Mouse (Mus musculus) ES-Bruce4 (cell line): ENCODE results near the gene Acadsb. TPM values are rescaled to one million over a fixed set of nuclear protein-coding genes. Genes with fewer than 3 reads are reported as not detected.

Source experiments
- H3K27ac ChIP-seq: 2 replicates; pipeline ENCODE4 v1.5.1; 2012; ENCODE audit warnings: low read length, inconsistent platforms; ENCODE audit not compliant: insufficient read depth
- H3K27me3 ChIP-seq: 2 replicates; pipeline ENCODE4 v1.6.1; 2012; ENCODE audit warnings: mild to moderate bottlenecking, low read length, inconsistent platforms; ENCODE audit not compliant: control insufficient read depth, poor library complexity, insufficient read depth, severe bottlenecking
- H3K36me3 ChIP-seq: 2 replicates; pipeline ENCODE4 v1.6.1; 2012; ENCODE audit warnings: inconsistent platforms, mild to moderate bottlenecking, low read length, moderate library complexity; ENCODE audit not compliant: control insufficient read depth, poor library complexity, insufficient read depth, severe bottlenecking
- H3K4me1 ChIP-seq: one replicate; pipeline ENCODE4 v1.8.1; 2011; ENCODE audit warnings: low read length; ENCODE audit not compliant: control insufficient read depth, insufficient read depth
- H3K4me3 ChIP-seq: 2 replicates; pipeline ENCODE4 v1.5.1; 2011; ENCODE audit warnings: low read depth, mild to moderate bottlenecking, low read length
- H3K9ac ChIP-seq: 2 replicates; pipeline ENCODE4 v1.6.1; 2012; ENCODE audit warnings: low read depth, mild to moderate bottlenecking, inconsistent platforms; ENCODE audit not compliant: poor library complexity, severe bottlenecking
- H3K9me3 ChIP-seq: replicated peaks from 2 replicates; pipeline ENCODE4 v1.6.1; 2012; ENCODE audit warnings: mild to moderate bottlenecking, low read length, inconsistent platforms; ENCODE audit not compliant: control insufficient read depth, poor library complexity, insufficient read depth, severe bottlenecking
- CTCF ChIP-seq: IDR thresholded peaks from one replicate; pipeline ENCODE4 v1.8.1; 2011; ENCODE audit warnings: low read depth, low read length
- EP300 ChIP-seq: IDR thresholded peaks from 2 replicates; pipeline ENCODE4 v1.6.1; 2011; ENCODE audit warnings: low read depth, low read length; ENCODE audit not compliant: insufficient read depth
- POLR2A ChIP-seq: IDR thresholded peaks from one replicate; pipeline ENCODE4 v1.8.1; 2011; ENCODE audit warnings: low read length; ENCODE audit not compliant: insufficient read depth
- polyA plus RNA-seq: library from polyadenylated mRNA; stranded (reverse); fragments of >200 nt; gene quantifications from 2 replicates; pipeline ENCODE4 v1.2.4, GENCODE M21; 2011; ENCODE audit warnings: low read depth; ENCODE audit not compliant: missing spikeins, insufficient read depth, insufficient read length

Gene Acadsb
- 34.1 and 38.3 TPM in 2 replicates for polyA plus RNA-seq

DNA sequence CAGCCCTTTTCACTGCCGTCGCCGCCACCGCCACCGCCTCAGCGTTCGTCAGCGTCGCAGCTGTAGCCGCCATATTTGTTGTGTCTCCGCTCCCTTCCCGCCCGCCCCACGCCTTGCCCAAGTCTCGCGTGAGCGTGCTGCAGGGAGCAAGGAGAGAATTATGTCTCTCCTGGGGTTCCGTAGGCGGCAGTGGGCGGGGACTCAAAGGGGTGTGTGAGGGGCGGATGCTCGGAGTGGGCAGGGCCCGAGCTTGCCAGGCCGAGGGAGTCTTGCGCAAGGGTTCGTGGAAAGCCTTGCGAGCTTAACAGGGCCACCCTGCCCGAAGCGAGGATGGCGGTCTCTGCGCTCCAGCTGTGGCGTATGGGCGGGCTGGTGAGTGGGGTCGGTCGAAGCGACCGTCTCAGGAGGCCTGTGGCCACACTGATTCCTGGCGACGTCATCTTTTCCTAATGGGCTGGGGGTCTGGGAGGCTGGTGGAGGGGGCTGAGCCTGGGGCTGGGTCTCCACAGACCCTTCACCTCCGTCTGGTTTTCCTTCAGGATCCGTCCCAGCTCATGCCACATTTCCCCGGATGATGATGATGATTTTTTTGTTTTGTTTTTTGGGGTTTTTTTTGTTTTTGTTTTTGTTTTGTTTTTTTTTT lies at the start of gene Acadsb, which contains the start of gene Ikzf5:
Acadsb (plus strand) TSS at position 186 of the 643 bp plus-strand sequence.
Ikzf5 (minus strand) TSS at position 106 of the 643 bp plus-strand sequence.
- H3K9me3 ChIP-seq: no peaks in the 10 kb centered on the region
- no peak within 1 kb of the TSS for H3K27ac ChIP-seq
- H3K27me3 ChIP-seq: no peaks in the 10 kb centered on the region
- H3K9ac ChIP-seq: peak within 1 kb of the TSS; percentile 75
- H3K4me1 ChIP-seq: no peaks in the 10 kb centered on the region
- peak within 1 kb of the TSS; percentile 86 for H3K4me3 ChIP-seq
- TF ChIP-seq EP300 (0 out of 2 replicates have a peak, but pooled peaks have one; percentile 52), POLR2A (peak; percentile 67), CTCF (no peak)
- H3K36me3 ChIP-seq: no peaks in the 10 kb centered on the region

DNA sequence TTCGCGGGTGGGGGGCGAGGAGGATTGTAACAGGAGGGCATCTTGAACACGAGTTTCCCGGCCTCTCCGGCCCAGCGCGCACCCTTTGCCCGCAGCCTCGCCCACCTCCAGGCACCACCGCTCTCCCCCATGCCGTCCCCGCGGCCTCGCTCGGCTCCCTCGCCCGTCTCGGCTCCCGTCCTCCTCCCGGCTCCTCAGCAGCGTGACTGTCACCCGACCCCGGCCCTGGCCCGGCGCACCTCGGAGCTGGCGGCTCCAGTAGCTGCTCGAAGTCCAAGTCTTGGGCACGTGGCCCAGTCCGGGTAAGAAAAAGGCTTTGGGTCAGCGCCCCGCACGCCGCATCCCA lies 48.2 kb upstream of the Acadsb start:
- Histone ChIP-seq H3K9me3 (no peaks in the 10 kb centered on the region), H3K27ac (0 out of 2 replicates have a peak overlapping the region, but pooled peaks have one; percentile 19), H3K4me1 (no peaks in the 10 kb centered on the region), H3K36me3 (peaks cover 5% of the 10 kb centered on the region), H3K27me3 (no peaks in the 10 kb centered on the region), H3K9ac (peak overlapping the region; percentile 80), H3K4me3 (peak overlapping the region; percentile 79)
- TF ChIP-seq POLR2A: no peak
- TF ChIP-seq CTCF: no peak
- TF ChIP-seq EP300: no peak

DNA sequence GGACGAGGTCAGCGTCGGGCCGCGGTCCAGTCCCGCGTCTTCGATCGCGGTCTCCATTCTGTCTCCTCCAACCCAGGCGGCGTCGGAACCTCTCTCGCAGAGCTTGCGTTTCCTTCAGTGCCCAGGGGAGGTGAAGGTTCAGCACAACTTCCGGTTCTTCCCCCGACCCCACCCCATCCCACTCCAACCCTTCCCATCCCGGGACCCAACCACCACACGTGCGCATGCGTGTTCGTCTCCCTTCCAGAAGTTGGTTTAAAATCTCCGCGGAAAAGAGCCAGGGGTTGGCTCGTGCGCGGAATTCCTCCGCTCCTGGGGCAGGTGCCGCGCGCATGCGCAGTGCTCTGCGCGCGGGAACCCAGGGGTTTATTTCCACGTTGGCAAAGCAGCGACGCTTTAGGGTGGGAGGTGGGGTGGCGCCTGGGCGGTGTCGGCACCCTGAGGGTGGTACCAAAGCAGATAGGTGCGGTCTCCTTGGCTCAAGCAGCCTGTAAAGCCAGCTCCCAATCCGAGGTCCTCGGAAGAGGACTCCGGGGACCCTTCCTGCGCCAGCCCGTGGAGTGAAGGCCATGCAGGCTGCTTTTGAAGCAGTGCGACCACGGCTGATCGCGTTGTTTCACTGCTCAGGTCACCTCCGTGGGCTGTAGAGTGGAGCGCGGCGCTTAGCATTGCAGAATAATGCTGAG lies 47.6 kb upstream of the Acadsb start, which contains the start of gene 2310057M21Rik:
2310057M21Rik (minus strand) TSS at position 145 of the 686 bp plus-strand sequence.
- TF ChIP-seq CTCF (no peak), EP300 (0 out of 2 replicates have a peak, but pooled peaks have one; percentile 39), POLR2A (peak; percentile 40)
- Histone ChIP-seq H3K4me3 (peak within 1 kb of the TSS; percentile 79), H3K9me3 (no peaks in the 10 kb centered on the region), H3K36me3 (peaks cover 4% of the 10 kb centered on the region; the same call in 1 of the 2 replicates), H3K9ac (peak within 1 kb of the TSS; percentile 86), H3K27ac (peak within 1 kb of the TSS; percentile 89), H3K4me1 (no peaks in the 10 kb centered on the region), H3K27me3 (no peaks in the 10 kb centered on the region)

DNA sequence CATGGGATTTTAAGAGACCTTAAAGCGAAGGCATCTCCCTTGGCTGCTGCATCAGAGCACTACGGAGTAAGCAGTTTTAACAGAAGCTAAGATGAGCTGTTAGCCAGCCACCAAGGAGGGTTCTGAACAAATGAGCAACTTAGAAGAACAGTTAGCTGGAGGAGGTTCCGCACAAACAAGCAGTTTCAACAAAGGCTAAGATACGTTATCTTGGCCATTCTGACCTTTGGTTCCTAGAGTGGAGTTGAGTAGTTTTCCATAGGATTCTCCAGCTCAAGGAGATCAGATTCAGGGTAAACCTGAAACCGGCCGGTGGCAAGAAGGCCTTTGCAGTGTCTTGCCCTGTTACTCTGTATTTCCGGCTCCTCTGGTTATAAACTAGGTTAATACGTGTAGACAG lies 46.3 kb upstream of the Acadsb start:
- Histone ChIP-seq H3K4me3 (no peak overlapping the region), H3K27me3 (no peaks in the 10 kb centered on the region), H3K9me3 (no peaks in the 10 kb centered on the region), H3K36me3 (no peaks in the 10 kb centered on the region), H3K4me1 (no peaks in the 10 kb centered on the region), H3K27ac (no peak overlapping the region), H3K9ac (no peak overlapping the region)
- TF ChIP-seq EP300 (no peak), CTCF (no peak), POLR2A (no peak)

DNA sequence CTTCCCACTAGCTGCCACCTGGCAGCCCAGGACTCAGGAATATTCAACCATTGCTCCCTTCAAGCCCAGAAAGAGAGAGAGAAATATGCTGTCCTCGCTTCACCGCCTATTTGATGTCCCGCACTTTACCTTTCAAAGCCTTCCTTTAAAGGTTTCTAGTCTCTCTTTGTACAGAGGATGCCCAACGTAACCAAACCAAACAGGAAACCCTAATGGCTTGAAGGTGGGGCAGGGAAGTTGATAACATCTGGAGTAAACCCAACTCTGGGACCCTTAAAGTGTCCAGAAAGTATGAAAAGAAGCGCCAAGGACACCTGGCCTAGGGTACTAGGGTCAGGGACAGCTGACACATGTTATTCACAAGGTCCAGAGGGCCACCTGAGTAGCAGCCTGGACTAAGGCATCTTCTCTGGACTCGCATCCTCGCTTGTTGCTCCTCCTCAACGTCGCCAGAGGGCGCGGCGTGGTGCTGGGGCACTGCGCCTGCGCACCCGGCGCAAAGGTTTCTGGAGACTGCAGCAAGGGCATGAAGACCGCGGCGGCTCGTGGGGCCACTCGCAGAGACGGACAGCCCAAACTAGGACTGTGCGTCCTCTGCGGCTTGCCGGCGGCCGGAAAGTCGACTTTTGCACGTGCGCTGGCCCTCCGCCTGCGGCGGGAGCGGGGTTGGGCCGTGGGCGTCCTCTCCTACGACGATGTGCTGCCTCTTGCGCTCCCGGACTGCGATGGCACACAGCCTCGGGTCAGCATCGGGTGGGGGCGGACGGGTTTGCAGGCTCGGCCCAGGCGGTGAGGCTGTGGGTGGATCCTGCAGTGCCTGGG lies 39.5 kb upstream of the Acadsb start, which contains the start of gene Pstk:
Pstk (plus strand) TSS at position 494 of the 822 bp plus-strand sequence.
- Histone ChIP-seq H3K9me3 (no peaks in the 10 kb centered on the region), H3K9ac (peak within 1 kb of the TSS; percentile 88), H3K4me3 (peak within 1 kb of the TSS; percentile 86), H3K4me1 (no peaks in the 10 kb centered on the region), H3K36me3 (peaks cover 6% of the 10 kb centered on the region), H3K27me3 (no peaks in the 10 kb centered on the region; the same call in 1 of the 2 replicates), H3K27ac (no peak within 1 kb of the TSS)
- TF ChIP-seq POLR2A: peak; percentile 76
- peak; percentile 79 for TF ChIP-seq CTCF
- TF ChIP-seq EP300: no peak
